Mouse (Mus musculus) thymus, adult 2 months (tissue): Measurements from ENCODE around the gene Armc3.

Experiments
- CTCF ChIP-seq: fragments of 200-500 bp; IDR thresholded peaks from 2 replicates; pipeline ENCODE4 v1.5.1; 2012; ENCODE audit warnings: mild to moderate bottlenecking, control low read depth, low read length, moderate library complexity, borderline replicate concordance; ENCODE audit not compliant: control insufficient read depth, poor library complexity, insufficient read depth; ENCODE audit errors: extremely low read depth
- POLR2A ChIP-seq: fragments of 200-500 bp; IDR thresholded peaks from 2 replicates; pipeline ENCODE4 v1.6.1; 2012; ENCODE audit warnings: mild to moderate bottlenecking, low read length, control low read depth, moderate library complexity; ENCODE audit not compliant: control insufficient read depth, poor library complexity, insufficient read depth; ENCODE audit errors: extremely low read depth

- TF ChIP-seq CTCF (no peak), POLR2A (no peak)
Measured at GRCm38 (mm10) chr2:19255037-19255436, 55.9 kb downstream of the Armc3 start.
